Mouse (Mus musculus) left cerebral cortex, postnatal 14 days (tissue): ENCODE results near the gene Pdk2. TPM values are rescaled to one million over a fixed set of nuclear protein-coding genes. Genes with fewer than 3 reads are reported as not detected.

Source experiments
- DNase-seq, 2 experiments: peaks; one replicate each; pipeline ENCODE4 v3.0.0; 2021 to 2022; ENCODE audit warnings: low spot score in 2 of 2, mixed read lengths in 1 of 2
- intact Hi-C: fragments of 180-260 bp; cut with DNase I; formaldehyde crosslinking; loops from one replicate; pipeline ENCODE4 v1.15.1; 2025
- total RNA-seq, 2 experiments: library from RNA; stranded (reverse); gene quantifications; 2 replicates each; pipeline ENCODE4 v1.2.3; 2021

Pdk2 gene
- total RNA-seq, 2 experiments from 2014 or later: 69.2 to 75.4 TPM

GRCm38 (mm10) chr11:94992754-94993606 lies 48.2 kb downstream of the Pdk2 start:
- peak in 1 of 2 experiments; percentile 43 for DNase-seq
- intact Hi-C loops: no loop called here

- intact Hi-C loops: no loop called here
- no peak for DNase-seq
Observed at GRCm38 (mm10) chr11:94992480-94992753, 48.7 kb downstream of the Pdk2 start.

- peak in 1 of 2 experiments; percentile 49 for DNase-seq
- intact Hi-C loops: no loop called here
Observed at GRCm38 (mm10) chr11:94991641-94992479, 49.3 kb downstream of the Pdk2 start.

GRCm38 (mm10) chr11:94990749-94991577 lies 50.2 kb downstream of the Pdk2 start, which contains the start of gene Ppp1r9b:
Gene Ppp1r9b, plus strand, starts transcription at chr11:94991035.
- DNase-seq: peak; percentile 92 to 93
- intact Hi-C loops: no loop called here

GRCm38 (mm10) chr11:94990102-94990748 lies 50.9 kb downstream of the Pdk2 start:
- intact Hi-C loops: no loop called here

GRCm38 (mm10) chr11:94989562-94990017 lies 51.6 kb downstream of the Pdk2 start:
- peak; percentile 85 to 92 for DNase-seq
- intact Hi-C loops: no loop called here

More at GRCm38 (mm10) chr11:94990102-94990748, 50.9 kb downstream of the Pdk2 start:
- DNase-seq: no peak

- intact Hi-C loops: no loop called here
Observed at GRCm38 (mm10) chr11:94988780-94989561, 52.2 kb downstream of the Pdk2 start.

GRCm38 (mm10) chr11:94987851-94988250 lies 53.3 kb downstream of the Pdk2 start:
- DNase-seq: no peak
- intact Hi-C loops: no loop called here

More at GRCm38 (mm10) chr11:94988780-94989561, 52.2 kb downstream of the Pdk2 start:
- peak; percentile 46 to 67 for DNase-seq

- intact Hi-C loops: no loop called here
- DNase-seq: no peak
Observed at GRCm38 (mm10) chr11:94987341-94987740, 53.8 kb downstream of the Pdk2 start.

- intact Hi-C loops: no loop called here
- DNase-seq: no peak
Observed at GRCm38 (mm10) chr11:94986435-94986834, 54.7 kb downstream of the Pdk2 start.

GRCm38 (mm10) chr11:94985822-94986221 lies 55.3 kb downstream of the Pdk2 start:
- intact Hi-C loops: no loop called here
- DNase-seq: no peak

GRCm38 (mm10) chr11:94985140-94985539 lies 56.0 kb downstream of the Pdk2 start:
- no peak for DNase-seq
- intact Hi-C loops: no loop called here

- intact Hi-C loops: loop anchor here (2.0 kb wide), 1 partner anchor 21 kb away; no protein-coding TSS in a partner anchor
- DNase-seq: no peak
Observed at GRCm38 (mm10) chr11:94979462-94980179, 61.5 kb downstream of the Pdk2 start.

GRCm38 (mm10) chr11:94978947-94979346 lies 62.2 kb downstream of the Pdk2 start:
- peak; percentile 95 to 98 for DNase-seq
- intact Hi-C loops: loop anchor here (2.0 kb wide), 1 partner anchor 22 kb away; no protein-coding TSS in a partner anchor

GRCm38 (mm10) chr11:94978178-94978915 lies 62.8 kb downstream of the Pdk2 start:
- intact Hi-C loops: loop anchor here (2.0 kb wide), 1 partner anchor 22 kb away; no protein-coding TSS in a partner anchor
- DNase-seq: no peak
